Mouse (Mus musculus): Measurements from ENCODE around the gene Slc30a5.

DNA sequence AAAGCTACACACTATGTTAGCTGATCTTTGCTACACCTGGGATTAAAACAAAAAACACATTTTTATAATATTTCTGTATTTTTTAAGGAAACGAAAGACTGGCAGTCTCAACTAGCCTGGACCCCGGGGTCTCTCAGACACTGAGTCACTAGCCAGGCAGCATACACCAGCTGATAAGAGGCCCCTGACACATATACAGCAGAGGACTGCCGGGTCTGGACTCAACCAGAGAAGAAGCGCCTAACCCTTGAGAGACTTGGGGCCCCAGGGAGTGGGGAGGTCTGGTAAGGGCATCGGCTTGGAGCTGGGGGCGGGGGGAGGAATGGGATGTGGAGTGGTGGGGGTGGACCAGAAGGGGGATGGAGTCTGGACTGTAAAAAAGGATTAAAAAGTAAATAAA, 80.2 kb downstream of the Slc30a5 start:
- TF ChIP-seq GATA1 (IDR thresholded peaks at IDR 0.05; ENCODE audit: borderline replicate concordance, low read length): no peak
- TF ChIP-seq FLI1 (IDR thresholded peaks at IDR 0.05; ENCODE audit: low read length): no peak

Data from megakaryocyte, embryonic 14.5 days (primary cell).